Comparison of ENCODE assay signal across 9 mouse cellular contexts in the genomic region with DNA sequence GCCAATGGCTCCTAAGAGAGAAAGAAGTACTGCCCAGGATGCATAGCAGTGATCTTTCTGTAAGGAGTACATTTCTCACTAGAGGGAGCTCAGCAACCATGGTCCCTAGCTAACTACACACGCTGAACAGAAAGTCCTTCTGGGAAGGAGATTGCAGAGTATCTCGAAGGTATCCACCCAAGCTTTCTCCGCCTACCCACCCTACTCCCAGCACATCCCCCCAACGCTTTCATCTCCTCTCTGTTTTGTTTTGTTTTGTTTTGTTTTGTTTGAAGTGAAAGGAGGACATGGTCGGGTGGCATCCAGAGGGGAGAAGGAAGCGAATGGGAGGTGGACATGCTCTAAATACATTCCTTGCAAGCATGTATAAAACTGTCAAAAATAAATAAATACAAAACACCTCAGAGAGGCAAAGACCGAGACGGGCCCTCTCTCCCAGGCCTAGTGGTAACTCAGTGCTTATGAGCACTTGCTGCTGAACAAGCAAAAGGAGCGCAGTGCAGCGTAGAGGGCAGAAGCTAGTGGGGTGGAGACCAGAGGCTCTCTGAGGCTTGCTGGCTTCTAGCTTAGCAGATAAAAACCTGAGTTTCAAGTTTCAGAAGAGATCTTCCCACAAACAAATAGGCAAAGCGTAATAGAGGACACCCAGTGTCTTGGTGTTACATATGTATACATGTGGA.
A peak's percentile ranks its signal among the peaks of the same experiment; 100 is the strongest.
DNase-seq lines count a peak whose midpoint lies in the region; ATAC-seq lines count a peak whose summit lies in the region.
"Had no signal": no experiment of that assay in that cellular context is flagged by ENCODE, and none has a peak within 500 bp of the region (broad histone marks: within the 10 kb centered on the region; RNA-seq: fewer than 3 reads in every experiment).

No protein-coding gene starts in this region.

- H3K4me2 ChIP-seq in heart, embryonic 12.5 days, result peak overlapping the region; percentile 53
- H3K4me2 ChIP-seq in kidney, embryonic 15.5 days, result peak overlapping the region; percentile 57

- no peaks in the 10 kb centered on the region for H3K4me1 ChIP-seq in heart, embryonic 12.5 days (replicated peaks)
- H3K4me1 ChIP-seq in kidney, embryonic 15.5 days, result no peaks in the 10 kb centered on the region

- no peaks in the 10 kb centered on the region for H3K9me3 ChIP-seq in heart, embryonic 12.5 days (replicated peaks)
- no peaks in the 10 kb centered on the region for H3K9me3 ChIP-seq in kidney, embryonic 15.5 days (replicated peaks)

- no peak overlapping the region for H3K9ac ChIP-seq in heart, embryonic 12.5 days
- 0 out of 2 replicates have a peak overlapping the region, but pooled peaks have one; percentile 21 for H3K9ac ChIP-seq in kidney, embryonic 15.5 days

- H3K27me3 ChIP-seq in heart, embryonic 12.5 days (replicated peaks), result no peaks in the 10 kb centered on the region
- no peaks in the 10 kb centered on the region for H3K27me3 ChIP-seq in kidney, embryonic 15.5 days

- H3K27ac ChIP-seq in heart, embryonic 12.5 days (ENCODE audit: poor library complexity, severe bottlenecking), result no peak overlapping the region
- H3K27ac ChIP-seq in kidney, embryonic 15.5 days, result 0 out of 2 replicates have a peak overlapping the region, but pooled peaks have one; percentile 1
- H3K27ac ChIP-seq: macrophage had no signal

- no peak for DNase-seq in heart, adult 11 months
- peak; percentile 61 for DNase-seq in right cerebral cortex, adult 18-20 months
- DNase-seq in right cerebral cortex, postnatal 14 days, result no peak
- DNase-seq in telencephalon, adult 2 months (ENCODE audit: low read depth, low spot score), result peak; percentile 75
- DNase-seq in spleen, postnatal 10 days (ENCODE audit: low spot score in 2 of 2), result no peak

- WGBS in heart, embryonic 12.5 days, result 61% methylated on average over 11 of the region's 11 CpGs
- 27% methylated on average over 11 of the region's 11 CpGs for WGBS in kidney, embryonic 15.5 days

- no peaks in the 10 kb centered on the region for H3K36me3 ChIP-seq in heart, embryonic 12.5 days
- no peaks in the 10 kb centered on the region for H3K36me3 ChIP-seq in kidney, embryonic 15.5 days

- no peak for ATAC-seq in heart, embryonic 12.5 days (ENCODE audit: insufficient number of reproducible peaks, low FRiP score)
- peak; percentile 96 for ATAC-seq in kidney, embryonic 15.5 days (replicated peaks; ENCODE audit: low FRiP score)
- no peak for ATAC-seq in erythroid progenitor cell, adult 5-6 weeks (replicated peaks; ENCODE audit: low FRiP score, poor library complexity, severe bottlenecking)

- H3K4me3 ChIP-seq in heart, embryonic 12.5 days, result no peak overlapping the region
- peak overlapping the region; percentile 34 for H3K4me3 ChIP-seq in kidney, embryonic 15.5 days (replicated peaks)

Comparison
In these comparisons a context has a peak if more than half of its experiments do, and no peak if none do; other contexts are left out.
1. DNase-seq: peak in right cerebral cortex, adult 18-20 months (single experiment) and telencephalon, adult 2 months (single experiment); none in heart, adult 11 months (single experiment), right cerebral cortex, postnatal 14 days (single experiment) and spleen, postnatal 10 days (0 of 2).